Mouse (Mus musculus) hindbrain, postnatal 0 days (tissue): ENCODE measurements around the gene Impg1. TPM values are rescaled to one million over a fixed set of nuclear protein-coding genes. Genes with fewer than 3 reads are reported as not detected.
A peak's percentile ranks its signal among the peaks of the same experiment; 100 is the strongest.

Source experiments
- ATAC-seq: fragments of 200-750 bp; cut with Nextera tagmentation; 2 replicates; pipeline ENCODE4 v1.8.0; 2017; ENCODE audit warnings: mild to moderate bottlenecking, moderate TSS enrichment, moderate library complexity
- DNase-seq: peaks from one replicate; pipeline ENCODE4 v3.0.0-alpha.2; 2015; ENCODE audit warnings: low spot score
- H3K27ac ChIP-seq: fragments of 300-500 bp; sonication (generic); 2 replicates; pipeline ENCODE4 v1.5.1; 2014; ENCODE audit warnings: mild to moderate bottlenecking
- H3K27me3 ChIP-seq: fragments of 300-500 bp; sonication (generic); 2 replicates; pipeline ENCODE4 v1.6.1; 2014; ENCODE audit warnings: low read length, mixed read lengths; ENCODE audit not compliant: insufficient read depth
- H3K36me3 ChIP-seq: fragments of 300-500 bp; sonication (generic); 2 replicates; pipeline ENCODE4 v1.6.1; 2014; ENCODE audit warnings: low read length, mixed read lengths; ENCODE audit not compliant: insufficient read depth
- H3K4me1 ChIP-seq: fragments of 300-500 bp; sonication (generic); 2 replicates; pipeline ENCODE4 v1.6.1; 2014; ENCODE audit warnings: antibody characterized with exemption, low read length, mixed read lengths; ENCODE audit not compliant: insufficient read depth
- H3K4me2 ChIP-seq: fragments of 300-500 bp; sonication (generic); 2 replicates; pipeline ENCODE4 v1.6.1; 2014; ENCODE audit warnings: low read depth, mild to moderate bottlenecking, low read length, moderate library complexity, mixed read lengths
- H3K4me3 ChIP-seq: fragments of 300-500 bp; sonication (generic); 2 replicates; pipeline ENCODE4 v1.5.1; 2014; ENCODE audit warnings: low read length
- H3K9ac ChIP-seq: fragments of 300-500 bp; sonication (generic); replicated peaks from 2 replicates; pipeline ENCODE4 v1.6.1; 2014; ENCODE audit warnings: mild to moderate bottlenecking, low read length, moderate library complexity, mixed read lengths
- H3K9me3 ChIP-seq: fragments of 300-500 bp; sonication (generic); 2 replicates; pipeline ENCODE4 v1.6.1; 2016; ENCODE audit warnings: low read length, mixed read lengths
- CTCF ChIP-seq: IDR thresholded peaks from 2 replicates; pipeline ENCODE4 v1.5.1; 2016; ENCODE audit warnings: antibody characterized with exemption, control low read depth, low read depth
- WGBS: fragments of 180-500 bp; shearing (Covaris S2); extraction: QIAGEN DNeasy Blood & Tissue Kit; methylation state at CpG from one replicate; pipeline ENCODE4 v1.1.7; 2014; 5-methylcytosine and 5-hydroxymethylcytosine counted together
- polyA plus RNA-seq: library from polyadenylated mRNA; unstranded; fragments of >200 nt; fragmentation: Nextera tagmentation; extraction: Ambion mirVana; gene quantifications from 2 replicates; pipeline ENCODE4 v1.2.1, GENCODE M21; 2015
- total RNA-seq: library from RNA; depleted of rRNA; stranded (reverse); fragments of >200 nt; gene quantifications from 2 replicates; pipeline ENCODE4 v1.2.3, GENCODE M21; 2014

Gene Impg1
- total and polyA plus RNA-seq, 2 experiments from 2014 or later: 0.26 TPM; not detected in 1

GRCm38 (mm10) chr9:80441096-80441710 lies 24.1 kb downstream of the Impg1 start:
- ATAC-seq: no peak
- no peak overlapping the region for H3K4me3 ChIP-seq
- H3K9me3 ChIP-seq: no peaks in the 10 kb centered on the region
- H3K4me1 ChIP-seq: no peaks in the 10 kb centered on the region
- no peak overlapping the region for H3K27ac ChIP-seq
- no peak overlapping the region for H3K9ac ChIP-seq
- WGBS: 66% methylated on average over 5 of the region's 5 CpGs
- DNase-seq: no peak
- no peaks in the 10 kb centered on the region for H3K36me3 ChIP-seq
- no peak overlapping the region for H3K4me2 ChIP-seq
- no peaks in the 10 kb centered on the region for H3K27me3 ChIP-seq
- TF ChIP-seq CTCF: no peak

- no peak for TF ChIP-seq CTCF
- Histone ChIP-seq H3K4me3 (no peak overlapping the region), H3K27me3 (no peaks in the 10 kb centered on the region), H3K9ac (no peak overlapping the region), H3K36me3 (no peaks in the 10 kb centered on the region), H3K4me2 (no peak overlapping the region), H3K27ac (no peak overlapping the region), H3K9me3 (no peaks in the 10 kb centered on the region), H3K4me1 (no peaks in the 10 kb centered on the region)
- 66% methylated on average over 3 of the region's 3 CpGs for WGBS
- DNase-seq (no peak), ATAC-seq (no peak)
These were observed 73.9 kb downstream of the Impg1 start for GRCm38 (mm10) chr9:80391404-80391803.

- TF ChIP-seq CTCF: no peak
- ATAC-seq (no peak), DNase-seq (no peak)
These were observed 74.3 kb downstream of the Impg1 start for GRCm38 (mm10) chr9:80391002-80391401.

GRCm38 (mm10) chr9:80387890-80388289 lies 77.4 kb downstream of the Impg1 start:
- Histone ChIP-seq H3K9me3 (no peaks in the 10 kb centered on the region), H3K27me3 (no peaks in the 10 kb centered on the region), H3K36me3 (no peaks in the 10 kb centered on the region), H3K27ac (no peak overlapping the region), H3K4me2 (no peak overlapping the region), H3K4me3 (no peak overlapping the region), H3K9ac (no peak overlapping the region), H3K4me1 (no peaks in the 10 kb centered on the region)
- 84% methylated on average over 3 of the region's 3 CpGs for WGBS
- TF ChIP-seq CTCF: no peak
- ATAC-seq (no peak), DNase-seq (no peak)

More at GRCm38 (mm10) chr9:80391002-80391401, 74.3 kb downstream of the Impg1 start:
- Histone ChIP-seq H3K9ac (no peak overlapping the region), H3K4me3 (no peak overlapping the region), H3K27ac (no peak overlapping the region), H3K4me2 (no peak overlapping the region), H3K4me1 (no peaks in the 10 kb centered on the region), H3K27me3 (no peaks in the 10 kb centered on the region), H3K9me3 (no peaks in the 10 kb centered on the region), H3K36me3 (no peaks in the 10 kb centered on the region)
- 28% methylated on average over 5 of the region's 5 CpGs for WGBS

- no peak overlapping the region for H3K4me3 ChIP-seq
- no peak overlapping the region for H3K27ac ChIP-seq
- peak; percentile 64 for TF ChIP-seq CTCF
- H3K9me3 ChIP-seq: no peaks in the 10 kb centered on the region
- WGBS: 21% methylated on average over 5 of the region's 5 CpGs
- no peaks in the 10 kb centered on the region for H3K36me3 ChIP-seq
- no peaks in the 10 kb centered on the region for H3K27me3 ChIP-seq
- ATAC-seq (peak; percentile 74), DNase-seq (peak; percentile 83)
- H3K9ac ChIP-seq: no peak overlapping the region
- H3K4me1 ChIP-seq: no peaks in the 10 kb centered on the region
- H3K4me2 ChIP-seq: no peak overlapping the region
These were observed 78.8 kb downstream of the Impg1 start for GRCm38 (mm10) chr9:80386492-80386891.

- no peak overlapping the region for H3K4me3 ChIP-seq
- H3K27me3 ChIP-seq: no peaks in the 10 kb centered on the region
- 0 out of 2 replicates have a peak, but pooled peaks have one; percentile 10 for ATAC-seq
- H3K4me1 ChIP-seq: no peaks in the 10 kb centered on the region
- no peaks in the 10 kb centered on the region for H3K36me3 ChIP-seq
- WGBS: 45% methylated on average over 7 of the region's 7 CpGs
- DNase-seq: peak; percentile 27
- H3K9ac ChIP-seq: no peak overlapping the region
- no peak overlapping the region for H3K27ac ChIP-seq
- peak; percentile 76 for TF ChIP-seq CTCF
- no peak overlapping the region for H3K4me2 ChIP-seq
- H3K9me3 ChIP-seq: no peaks in the 10 kb centered on the region
These were observed 79.3 kb downstream of the Impg1 start for GRCm38 (mm10) chr9:80386000-80386399.

GRCm38 (mm10) chr9:80382711-80383110 lies 82.6 kb downstream of the Impg1 start:
- no peak for DNase-seq
- Histone ChIP-seq H3K36me3 (no peaks in the 10 kb centered on the region), H3K9ac (no peak overlapping the region), H3K4me2 (no peak overlapping the region), H3K4me3 (no peak overlapping the region), H3K9me3 (no peaks in the 10 kb centered on the region), H3K27me3 (no peaks in the 10 kb centered on the region), H3K4me1 (no peaks in the 10 kb centered on the region), H3K27ac (no peak overlapping the region)
- 76% methylated on average over 4 of the region's 4 CpGs for WGBS
- TF ChIP-seq CTCF: no peak
- ATAC-seq: no peak
